Mouse (Mus musculus) CH12.LX (cell line): ENCODE measurements around the gene Nt5c2. TPM values are rescaled to one million over a fixed set of nuclear protein-coding genes. Genes with fewer than 3 reads are reported as not detected.

Experiments
- DNase-seq: peaks from one replicate; pipeline ENCODE4 v3.0.0-alpha.2; 2013; ENCODE audit errors: extremely low read depth
- H3K27ac ChIP-seq: 2 replicates; pipeline ENCODE4 v1.5.1; 2012; ENCODE audit warnings: low read depth, mild to moderate bottlenecking, control low read depth, moderate library complexity; ENCODE audit not compliant: insufficient read depth
- H3K27me3 ChIP-seq: replicated peaks from 2 replicates; pipeline ENCODE3; 2012; ENCODE audit warnings: inconsistent platforms
- H3K36me3 ChIP-seq, 2 experiments: replicated peaks in 1 of 2; 2 replicates each; pipeline versions ENCODE3 to v1.6.1; 2012; ENCODE audit warnings: inconsistent platforms in 1 of 2, low read length in 1 of 2, mild to moderate bottlenecking in 1 of 2, mixed read lengths in 1 of 2, moderate library complexity in 1 of 2; ENCODE audit not compliant: control insufficient read depth in 1 of 2, insufficient read depth in 1 of 2
- H3K4me1 ChIP-seq, 2 experiments: 2 replicates each; pipeline ENCODE4 v1.6.1; 2012; ENCODE audit warnings: inconsistent platforms in 1 of 2, moderate library complexity in 1 of 2; ENCODE audit not compliant: insufficient read depth in 2 of 2, control insufficient read depth in 1 of 2
- H3K4me2 ChIP-seq: 2 replicates; pipeline ENCODE4 v1.6.1; 2012; ENCODE audit warnings: low read depth, mild to moderate bottlenecking, control low read depth; ENCODE audit not compliant: poor library complexity, insufficient read depth, severe bottlenecking
- H3K4me3 ChIP-seq, 3 experiments: fragments of 150-350 bp in 1 of 3; sonication (generic) in 1 of 3; replicated peaks in 1 of 3; 2 replicates each; pipeline versions ENCODE3 to v1.5.1; 2011 to 2012; ENCODE audit warnings: low read depth in 2 of 3, low read length in 2 of 3, mild to moderate bottlenecking in 2 of 3, moderate library complexity in 2 of 3, control low read depth in 1 of 3, improper control_type of control experiment in 1 of 3, inconsistent platforms in 1 of 3, mixed read lengths in 1 of 3; ENCODE audit not compliant: poor library complexity in 1 of 3
- H3K79me2 ChIP-seq: replicated peaks from 2 replicates; pipeline ENCODE4 v1.6.1; 2012; ENCODE audit warnings: mild to moderate bottlenecking, moderate library complexity; ENCODE audit not compliant: control insufficient read depth, poor library complexity, insufficient read depth, severe bottlenecking; ENCODE audit errors: extremely low read depth
- H3K9ac ChIP-seq: 2 replicates; pipeline ENCODE4 v1.6.1; 2012; ENCODE audit warnings: low read depth, mild to moderate bottlenecking, control low read depth, moderate library complexity; ENCODE audit not compliant: insufficient read depth
- H3K9me3 ChIP-seq: replicated peaks from 2 replicates; pipeline ENCODE3; 2012; ENCODE audit warnings: low read length, inconsistent platforms, mixed read lengths
- CHD1 ChIP-seq: IDR thresholded peaks from 2 replicates; pipeline ENCODE4 v1.6.1; 2012; ENCODE audit warnings: low read depth, low read length, improper control_type of control experiment, inconsistent platforms
- CHD2 ChIP-seq: IDR thresholded peaks from 2 replicates; pipeline ENCODE4 v1.6.1; 2011; ENCODE audit warnings: low read length, improper control_type of control experiment
- CTCF ChIP-seq, 2 experiments: IDR thresholded peaks in 1 of 2; conservative IDR thresholded peaks in 1 of 2; 2 replicates each; pipeline ENCODE4 v1.5.1; 2011 to 2012; ENCODE audit warnings: low read depth in 2 of 2, low read length in 2 of 2, improper control_type of control experiment in 1 of 2, inconsistent platforms in 1 of 2, mild to moderate bottlenecking in 1 of 2, moderate library complexity in 1 of 2
- ELF1 ChIP-seq: IDR thresholded peaks from 2 replicates; pipeline ENCODE4 v1.6.1; 2014; ENCODE audit warnings: low read depth, mild to moderate bottlenecking, inconsistent platforms, low read length, improper control_type of control experiment
- ETS1 ChIP-seq: conservative IDR thresholded peaks from 2 replicates; pipeline ENCODE4 v1.6.1; 2012; ENCODE audit warnings: low read depth, mild to moderate bottlenecking, inconsistent platforms, low read length, improper control_type of control experiment, moderate library complexity
- IRF4 ChIP-seq: IDR thresholded peaks from 2 replicates; pipeline ENCODE4 v1.6.1; 2014; ENCODE audit warnings: low read depth, mild to moderate bottlenecking, inconsistent platforms, low read length, improper control_type of control experiment
- KAT2A ChIP-seq: IDR thresholded peaks from 2 replicates; pipeline ENCODE4 v1.6.1; 2012; ENCODE audit warnings: low read length, improper control_type of control experiment, inconsistent platforms; ENCODE audit not compliant: insufficient replicate concordance
- MAFK ChIP-seq: IDR thresholded peaks from 2 replicates; pipeline ENCODE4 v1.6.1; 2011; ENCODE audit warnings: low read length, improper control_type of control experiment; ENCODE audit not compliant: insufficient replicate concordance
- MAZ ChIP-seq: IDR thresholded peaks from 2 replicates; pipeline ENCODE4 v1.6.1; 2012; ENCODE audit warnings: low read depth, mild to moderate bottlenecking, inconsistent platforms, low read length, improper control_type of control experiment, moderate library complexity
- MEF2A ChIP-seq: IDR thresholded peaks from 2 replicates; pipeline ENCODE4 v1.6.1; 2014; ENCODE audit warnings: low read depth, mild to moderate bottlenecking, inconsistent platforms, low read length, improper control_type of control experiment, borderline replicate concordance
- MXI1 ChIP-seq: IDR thresholded peaks from 2 replicates; pipeline ENCODE4 v1.6.1; 2011; ENCODE audit warnings: mild to moderate bottlenecking, low read depth, low read length, improper control_type of control experiment
- MYC ChIP-seq: IDR thresholded peaks from 2 replicates; pipeline ENCODE4 v1.6.1; 2011; ENCODE audit warnings: low read depth, mild to moderate bottlenecking, improper control_type of control experiment, low read length
- NRF1 ChIP-seq: IDR thresholded peaks from 2 replicates; pipeline ENCODE4 v1.6.1; 2014; ENCODE audit warnings: low read depth, mild to moderate bottlenecking, inconsistent platforms, low read length, improper control_type of control experiment, moderate library complexity
- PAX5 ChIP-seq: IDR thresholded peaks from 2 replicates; pipeline ENCODE4 v1.6.1; 2012; ENCODE audit warnings: low read length, inconsistent platforms, mixed read lengths
- POLR2A ChIP-seq: IDR thresholded peaks from 2 replicates; pipeline ENCODE4 v1.6.1; 2011; ENCODE audit warnings: low read depth, mild to moderate bottlenecking, improper control_type of control experiment, low read length
- RAD21 ChIP-seq: IDR thresholded peaks from 2 replicates; pipeline ENCODE4 v1.6.1; 2011; ENCODE audit warnings: low read depth, mild to moderate bottlenecking, low read length, improper control_type of control experiment, moderate library complexity
- RCOR1 ChIP-seq: conservative IDR thresholded peaks from 2 replicates; pipeline ENCODE4 v1.6.1; 2012; ENCODE audit warnings: low read depth, mild to moderate bottlenecking, inconsistent platforms, low read length, improper control_type of control experiment
- SIN3A ChIP-seq: IDR thresholded peaks from 2 replicates; pipeline ENCODE4 v1.6.1; 2012; ENCODE audit warnings: low read length, improper control_type of control experiment, inconsistent platforms
- SMC3 ChIP-seq: IDR thresholded peaks from 2 replicates; pipeline ENCODE4 v1.6.1; 2011; ENCODE audit warnings: low read depth, low read length, improper control_type of control experiment
- TBP ChIP-seq: conservative IDR thresholded peaks from 2 replicates; pipeline ENCODE4 v1.6.1; 2011; ENCODE audit warnings: low read depth, low read length, improper control_type of control experiment
- TCF12 ChIP-seq: IDR thresholded peaks from 2 replicates; pipeline ENCODE4 v1.6.1; 2014; ENCODE audit warnings: low read depth, mild to moderate bottlenecking, inconsistent platforms, low read length, improper control_type of control experiment
- USF2 ChIP-seq: conservative IDR thresholded peaks from 2 replicates; pipeline ENCODE4 v1.6.1; 2011; ENCODE audit warnings: low read depth, low read length, improper control_type of control experiment
- ZMIZ1 ChIP-seq: IDR thresholded peaks from 2 replicates; pipeline ENCODE4 v1.6.1; 2012; ENCODE audit warnings: low read depth, mild to moderate bottlenecking, inconsistent platforms, low read length, improper control_type of control experiment
- ZNF384 ChIP-seq: IDR thresholded peaks from 2 replicates; pipeline ENCODE4 v1.6.1; 2012; ENCODE audit warnings: low read depth, low read length, improper control_type of control experiment, inconsistent platforms
- dilution Hi-C: fragments of 300-500 bp; cut with MboI; formaldehyde crosslinking; loops from 2 replicates; pipeline ENCODE4 v1.14.3; 2020; ENCODE audit warnings: low sequenced_read_pairs; ENCODE audit not compliant: extremely low pct_unique_long_range_greater_than_20kb, extremely low pct_ligation_motif_present
- in situ Hi-C: fragments of 300-500 bp; cut with MboI; formaldehyde crosslinking; loops from 3 replicates; pipeline ENCODE4 v1.14.3; 2019; ENCODE audit warnings: low sequenced_read_pairs, low pct_ligation_motif_present, low pct_unique_long_range_greater_than_20kb, mixed read lengths
- polyA plus RNA-seq: library from polyadenylated mRNA; unstranded; fragments of >175 nt; gene quantifications from 2 replicates; pipeline ENCODE4 v1.2.1, GENCODE M21; 2012; ENCODE audit warnings: low read depth; ENCODE audit not compliant: insufficient read length
- total RNA-seq, 2 experiments: library from RNA; depleted of rRNA; stranded (reverse); fragments of 300-350 nt in 1 of 2; fragments of >200 nt in 1 of 2; gene quantifications; 2 replicates each; pipeline ENCODE4 v1.2.3; 2012 to 2014

The Nt5c2 gene
- total and polyA plus RNA-seq, 3 experiments, result 15.1 to 62.9 (median 21.1) TPM

GRCm38 (mm10) chr19:46858200-46858599 lies 156.8 kb downstream of the Nt5c2 start:
- dilution Hi-C loops (no loop called here), in situ Hi-C loops (no loop called here)
- TF ChIP-seq POLR2A, result no peak
- no peak for TF ChIP-seq NRF1
- no peak for TF ChIP-seq TBP
- no peak for TF ChIP-seq ELF1
- TF ChIP-seq USF2, result no peak
- TF ChIP-seq CTCF (conservative IDR thresholded peaks at IDR 0.05 in 1 of 2, IDR thresholded peaks at IDR 0.05 in 1 of 2; ENCODE audit: low read depth in 2 of 2, low read length in 2 of 2), result no peak
- no peak for TF ChIP-seq SIN3A
- TF ChIP-seq PAX5, result no peak
- no peak for TF ChIP-seq MEF2A
- TF ChIP-seq ETS1, result no peak
- no peak for TF ChIP-seq CHD2
- no peak for TF ChIP-seq KAT2A
- TF ChIP-seq CHD1, result no peak
- TF ChIP-seq, all 38 proteins: peak for 0
- peaks cover 0 to 3% of the 10 kb centered on the region in 2 experiments for H3K36me3 ChIP-seq
- H3K9ac ChIP-seq, result no peak overlapping the region
- DNase-seq, result no peak
- peaks cover under 1% of the 10 kb centered on the region in 2 experiments; a peak in 1 of 4 replicates for H3K4me1 ChIP-seq
- no peaks in the 10 kb centered on the region for H3K79me2 ChIP-seq
- no peaks in the 10 kb centered on the region for H3K27me3 ChIP-seq
- H3K27ac ChIP-seq, result no peak overlapping the region
- H3K9me3 ChIP-seq, result no peaks in the 10 kb centered on the region
- no peak overlapping the region for H3K4me2 ChIP-seq
- H3K4me3 ChIP-seq, result no peak overlapping the region

GRCm38 (mm10) chr19:46857277-46857989 lies 157.5 kb downstream of the Nt5c2 start:
- H3K4me2 ChIP-seq, result no peak overlapping the region
- H3K9ac ChIP-seq, result no peak overlapping the region
- no peak overlapping the region for H3K27ac ChIP-seq
- H3K9me3 ChIP-seq, result no peaks in the 10 kb centered on the region
- TF ChIP-seq MYC, result no peak
- no peak for TF ChIP-seq RCOR1
- peak; percentile 48 for TF ChIP-seq SMC3
- no peak for TF ChIP-seq KAT2A
- TF ChIP-seq TCF12, result no peak
- TF ChIP-seq CTCF (conservative IDR thresholded peaks at IDR 0.05 in 1 of 2, IDR thresholded peaks at IDR 0.05 in 1 of 2; ENCODE audit: low read depth in 2 of 2, low read length in 2 of 2), result peak in 1 of 2 experiments; percentile 61; a peak in 2 of 4 replicates
- no peak for TF ChIP-seq ZMIZ1
- no peak for TF ChIP-seq IRF4
- TF ChIP-seq CHD1, result no peak
- TF ChIP-seq CHD2, result no peak
- TF ChIP-seq MXI1, result no peak
- no peak for TF ChIP-seq ELF1
- TF ChIP-seq MAFK, result no peak
- TF ChIP-seq RAD21, result peak; percentile 47
- no peak for TF ChIP-seq ZNF384
- no peak for TF ChIP-seq USF2
- TF ChIP-seq MAZ, result no peak
- TF ChIP-seq NRF1, result no peak
- peak; percentile 23 for DNase-seq
- in situ Hi-C loops, result no loop called here
- no peaks in the 10 kb centered on the region for H3K4me1 ChIP-seq
- peaks cover 0 to 3% of the 10 kb centered on the region in 2 experiments for H3K36me3 ChIP-seq
- no peaks in the 10 kb centered on the region for H3K27me3 ChIP-seq
- H3K79me2 ChIP-seq, result no peaks in the 10 kb centered on the region
- no peak overlapping the region for H3K4me3 ChIP-seq
- dilution Hi-C loops, result no loop called here
